Mouse (Mus musculus): ENCODE measurements around the gene Tvp23b.

GRCm38 (mm10) chr11:62954766-62955165 lies 75.5 kb downstream of the Tvp23b start:
- TF ChIP-seq CTCF (IDR thresholded peaks at IDR 0.05; ENCODE audit: low read depth) = no peak
- TF ChIP-seq EP300 (IDR thresholded peaks at IDR 0.05; ENCODE audit: low read depth) = no peak

Measured in liver, postnatal 0 days (tissue).